Mouse (Mus musculus): ENCODE data around the gene Ankrd63. TPM values are rescaled to one million over a fixed set of nuclear protein-coding genes. Genes with fewer than 3 reads are reported as not detected.
A peak's percentile ranks its signal among the peaks of the same experiment; 100 is the strongest.

Gene Ankrd63
- polyA plus RNA-seq, 1 experiment from 2014 or later = not detected

GRCm38 (mm10) chr2:118714230-118714629 lies 10.5 kb upstream of the Ankrd63 start:
- Histone ChIP-seq H3K27ac (ENCODE audit: low read depth, low read length) (no peak overlapping the region), H3K36me3 (ENCODE audit: control insufficient read depth, insufficient read depth, low read length) (no peaks in the 10 kb centered on the region), H3K4me1 (replicated peaks; ENCODE audit: control insufficient read depth, insufficient read depth, low read length) (peaks cover 7% of the 10 kb centered on the region), H3K9me3 (ENCODE audit: control insufficient read depth, low read length) (no peaks in the 10 kb centered on the region), H3K27me3 (ENCODE audit: control insufficient read depth, insufficient read depth, low read length) (peaks cover 36% of the 10 kb centered on the region), H3K4me2 (replicated peaks; ENCODE audit: low read depth, low read length) (no peak overlapping the region), H3K9ac (ENCODE audit: low read depth, low read length) (no peak overlapping the region), H3K4me3 (ENCODE audit: low read depth, low read length) (no peak overlapping the region)
- WGBS = 42% methylated on average over 4 of the region's 4 CpGs
- DNase-seq (ENCODE audit: low spot score) (peak; percentile 57), ATAC-seq (ENCODE audit: low FRiP score) (peak; percentile 25; the same call in 1 of the 2 replicates)

- Histone ChIP-seq H3K4me2 (replicated peaks; ENCODE audit: low read depth, low read length) (no peak overlapping the region), H3K4me1 (replicated peaks; ENCODE audit: control insufficient read depth, insufficient read depth, low read length) (peaks cover 7% of the 10 kb centered on the region), H3K9me3 (ENCODE audit: control insufficient read depth, low read length) (no peaks in the 10 kb centered on the region), H3K9ac (ENCODE audit: low read depth, low read length) (no peak overlapping the region), H3K27ac (ENCODE audit: low read depth, low read length) (no peak overlapping the region), H3K27me3 (ENCODE audit: control insufficient read depth, insufficient read depth, low read length) (peaks cover 40% of the 10 kb centered on the region), H3K36me3 (ENCODE audit: control insufficient read depth, insufficient read depth, low read length) (no peaks in the 10 kb centered on the region), H3K4me3 (ENCODE audit: low read depth, low read length) (no peak overlapping the region)
- ATAC-seq (ENCODE audit: low FRiP score) = no peak
- 88% methylated on average over 6 of the region's 6 CpGs for WGBS
- no peak for DNase-seq (ENCODE audit: low spot score)
These were observed 9.9 kb upstream of the Ankrd63 start for GRCm38 (mm10) chr2:118713631-118714030.

- Histone ChIP-seq H3K9ac (ENCODE audit: low read depth, low read length) (peak overlapping the region; percentile 32; the same call in 1 of the 2 replicates), H3K27ac (ENCODE audit: low read depth, low read length) (no peak overlapping the region), H3K27me3 (ENCODE audit: control insufficient read depth, insufficient read depth, low read length) (peaks cover 65% of the 10 kb centered on the region), H3K9me3 (ENCODE audit: control insufficient read depth, low read length) (no peaks in the 10 kb centered on the region), H3K36me3 (ENCODE audit: control insufficient read depth, insufficient read depth, low read length) (no peaks in the 10 kb centered on the region), H3K4me3 (ENCODE audit: low read depth, low read length) (peak overlapping the region; percentile 31), H3K4me1 (replicated peaks; ENCODE audit: control insufficient read depth, insufficient read depth, low read length) (peaks cover 7% of the 10 kb centered on the region), H3K4me2 (replicated peaks; ENCODE audit: low read depth, low read length) (peak overlapping the region; percentile 64)
- under 1% methylated on average over 36 of the region's 36 CpGs for WGBS
- DNase-seq (ENCODE audit: low spot score) (peak; percentile 68), ATAC-seq (ENCODE audit: low FRiP score) (peak; percentile 67)
These were observed 7.3 kb upstream of the Ankrd63 start for GRCm38 (mm10) chr2:118711038-118711494.

- H3K9ac ChIP-seq (ENCODE audit: low read depth, low read length) = no peak overlapping the region
- H3K27ac ChIP-seq (ENCODE audit: low read depth, low read length) = no peak overlapping the region
- DNase-seq (ENCODE audit: low spot score) = no peak
- no peak for ATAC-seq (ENCODE audit: low FRiP score)
- H3K27me3 ChIP-seq (ENCODE audit: control insufficient read depth, insufficient read depth, low read length) = peaks cover 79% of the 10 kb centered on the region
- no peak overlapping the region for H3K4me2 ChIP-seq (replicated peaks; ENCODE audit: low read depth, low read length)
- no peaks in the 10 kb centered on the region for H3K36me3 ChIP-seq (ENCODE audit: control insufficient read depth, insufficient read depth, low read length)
- 36% methylated on average over 4 of the region's 4 CpGs for WGBS
- H3K4me1 ChIP-seq (replicated peaks; ENCODE audit: control insufficient read depth, insufficient read depth, low read length) = peaks cover 7% of the 10 kb centered on the region
- no peaks in the 10 kb centered on the region for H3K9me3 ChIP-seq (ENCODE audit: control insufficient read depth, low read length)
- H3K4me3 ChIP-seq (ENCODE audit: low read depth, low read length) = no peak overlapping the region
These were observed 6.0 kb upstream of the Ankrd63 start for GRCm38 (mm10) chr2:118709655-118710221.

GRCm38 (mm10) chr2:118708472-118708871 lies 4.7 kb upstream of the Ankrd63 start:
- Histone ChIP-seq H3K4me2 (replicated peaks; ENCODE audit: low read depth, low read length) (no peak overlapping the region), H3K27ac (ENCODE audit: low read depth, low read length) (no peak overlapping the region), H3K36me3 (ENCODE audit: control insufficient read depth, insufficient read depth, low read length) (no peaks in the 10 kb centered on the region), H3K9ac (ENCODE audit: low read depth, low read length) (no peak overlapping the region), H3K27me3 (ENCODE audit: control insufficient read depth, insufficient read depth, low read length) (peaks cover 91% of the 10 kb centered on the region), H3K4me3 (ENCODE audit: low read depth, low read length) (no peak overlapping the region), H3K4me1 (replicated peaks; ENCODE audit: control insufficient read depth, insufficient read depth, low read length) (peaks cover 15% of the 10 kb centered on the region), H3K9me3 (ENCODE audit: control insufficient read depth, low read length) (no peaks in the 10 kb centered on the region)
- DNase-seq (ENCODE audit: low spot score) (no peak), ATAC-seq (ENCODE audit: low FRiP score) (no peak)
- WGBS = 79% methylated on average over 4 of the region's 4 CpGs

- H3K9me3 ChIP-seq (ENCODE audit: control insufficient read depth, low read length) = no peaks in the 10 kb centered on the region
- DNase-seq (ENCODE audit: low spot score) (no peak), ATAC-seq (ENCODE audit: low FRiP score) (no peak)
- peaks cover 18% of the 10 kb centered on the region for H3K4me1 ChIP-seq (replicated peaks; ENCODE audit: control insufficient read depth, insufficient read depth, low read length)
- H3K4me2 ChIP-seq (replicated peaks; ENCODE audit: low read depth, low read length) = no peak overlapping the region
- H3K36me3 ChIP-seq (ENCODE audit: control insufficient read depth, insufficient read depth, low read length) = no peaks in the 10 kb centered on the region
- WGBS = 2% methylated on average over 6 of the region's 6 CpGs
- H3K27ac ChIP-seq (ENCODE audit: low read depth, low read length) = no peak overlapping the region
- peaks cover 98% of the 10 kb centered on the region for H3K27me3 ChIP-seq (ENCODE audit: control insufficient read depth, insufficient read depth, low read length)
- no peak overlapping the region for H3K9ac ChIP-seq (ENCODE audit: low read depth, low read length)
- H3K4me3 ChIP-seq (ENCODE audit: low read depth, low read length) = no peak overlapping the region
These were observed 2.7 kb upstream of the Ankrd63 start for GRCm38 (mm10) chr2:118706436-118706835.

GRCm38 (mm10) chr2:118702883-118703761 lies 641 bp downstream of the Ankrd63 start:
- under 1% methylated on average over 91 of the region's 93 CpGs for WGBS
- Histone ChIP-seq H3K9me3 (ENCODE audit: control insufficient read depth, low read length) (no peaks in the 10 kb centered on the region), H3K9ac (ENCODE audit: low read depth, low read length) (no peak overlapping the region), H3K27me3 (ENCODE audit: control insufficient read depth, insufficient read depth, low read length) (peaks cover 91% of the 10 kb centered on the region), H3K4me1 (replicated peaks; ENCODE audit: control insufficient read depth, insufficient read depth, low read length) (peaks cover 18% of the 10 kb centered on the region), H3K4me3 (ENCODE audit: low read depth, low read length) (peak overlapping the region; percentile 38), H3K4me2 (replicated peaks; ENCODE audit: low read depth, low read length) (peak overlapping the region; percentile 74), H3K36me3 (ENCODE audit: control insufficient read depth, insufficient read depth, low read length) (no peaks in the 10 kb centered on the region), H3K27ac (ENCODE audit: low read depth, low read length) (no peak overlapping the region)
- DNase-seq (ENCODE audit: low spot score) = peak; percentile 73
- ATAC-seq (ENCODE audit: low FRiP score) = peak; percentile 21; the same call in 1 of the 2 replicates

- peak; percentile 28 for ATAC-seq (ENCODE audit: low FRiP score)
- H3K27me3 ChIP-seq (ENCODE audit: control insufficient read depth, insufficient read depth, low read length) = peaks cover 84% of the 10 kb centered on the region
- no peaks in the 10 kb centered on the region for H3K36me3 ChIP-seq (ENCODE audit: control insufficient read depth, insufficient read depth, low read length)
- peak overlapping the region; percentile 74 for H3K4me2 ChIP-seq (replicated peaks; ENCODE audit: low read depth, low read length)
- no peak overlapping the region for H3K9ac ChIP-seq (ENCODE audit: low read depth, low read length)
- peak; percentile 59 for DNase-seq (ENCODE audit: low spot score)
- H3K4me3 ChIP-seq (ENCODE audit: low read depth, low read length) = peak overlapping the region; percentile 38
- WGBS = 2% methylated on average over 51 of the region's 51 CpGs
- peaks cover 18% of the 10 kb centered on the region for H3K4me1 ChIP-seq (replicated peaks; ENCODE audit: control insufficient read depth, insufficient read depth, low read length)
- no peak overlapping the region for H3K27ac ChIP-seq (ENCODE audit: low read depth, low read length)
- H3K9me3 ChIP-seq (ENCODE audit: control insufficient read depth, low read length) = no peaks in the 10 kb centered on the region
These were observed 1.5 kb downstream of the Ankrd63 start for GRCm38 (mm10) chr2:118701971-118702882.

Measured in hindbrain, embryonic 11.5 days (tissue).